Mouse (Mus musculus) thymus, postnatal 14 days (tissue): Measurements from ENCODE around the gene Tll1.
"Not testable (repeated sequence)": the region's sequence is repeated elsewhere in the genome, so short reads cannot be mapped to it uniquely, and the experiment has no call there.

Experiments
- DNase-seq: peaks from one replicate; pipeline ENCODE4 v3.0.0; 2021

Tll1 gene

GRCm38 (mm10) chr8:64048556-64048955 is 157.5 kb downstream of the Tll1 start:
- no peak for DNase-seq

- DNase-seq: no peak
Measured at GRCm38 (mm10) chr8:64047963-64048505, 158.0 kb downstream of the Tll1 start.

- DNase-seq: no peak
Measured at GRCm38 (mm10) chr8:64041303-64041884, 164.7 kb downstream of the Tll1 start.

DNA sequence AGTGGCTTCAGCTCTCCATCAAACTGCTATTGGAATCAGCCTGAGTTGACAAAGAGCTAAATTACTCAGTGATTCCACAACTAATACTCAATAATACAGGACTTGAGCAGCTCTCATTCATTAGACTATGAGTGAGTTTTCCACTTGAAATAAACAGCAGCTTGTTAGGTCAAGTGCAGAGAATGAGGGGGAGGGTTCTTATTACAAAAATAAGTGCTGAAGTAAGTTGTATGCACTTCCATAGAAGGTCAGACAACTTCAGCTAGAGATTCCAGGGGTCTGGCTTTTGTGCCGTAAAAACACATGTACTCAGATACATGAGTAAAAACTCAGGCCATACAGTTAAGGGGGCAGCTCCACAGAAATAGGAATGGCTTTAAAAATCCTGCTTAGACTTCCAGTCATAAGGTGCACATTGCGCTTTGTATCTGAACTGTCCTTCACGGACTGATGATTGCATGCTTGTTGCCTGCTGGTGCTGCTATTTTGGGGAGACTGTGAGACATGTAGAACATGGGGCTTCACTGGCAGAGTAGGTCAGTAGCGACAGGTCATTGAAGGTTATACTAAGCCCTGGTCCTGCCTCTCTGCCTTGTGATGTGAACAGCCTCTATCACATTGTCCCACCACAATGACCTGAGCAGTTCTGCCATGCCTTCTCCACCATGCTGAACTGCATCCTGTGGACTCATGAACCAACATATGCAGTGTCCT is 175.2 kb downstream of the Tll1 start:
- no peak for DNase-seq

GRCm38 (mm10) chr8:64030081-64030480 is 176.0 kb downstream of the Tll1 start:
- DNase-seq: no peak

DNA sequence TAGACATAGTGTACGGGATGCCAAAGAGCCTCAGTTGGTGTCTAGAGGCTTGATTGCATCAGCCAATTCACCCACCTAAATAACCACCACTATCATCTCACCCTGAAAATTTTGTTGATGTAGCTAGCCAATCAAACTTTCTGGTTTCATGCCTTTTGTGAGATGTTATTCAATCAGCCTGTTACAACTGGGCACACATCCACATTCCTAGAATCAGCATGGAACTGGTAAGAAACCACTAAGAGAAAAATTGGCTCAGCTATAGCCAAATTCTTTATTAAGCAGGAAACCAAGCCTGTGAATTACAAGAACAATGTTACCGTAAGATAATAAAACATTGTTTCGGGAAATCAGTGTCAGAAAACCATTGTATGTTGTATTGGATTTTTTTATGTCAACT is 176.5 kb downstream of the Tll1 start:
- DNase-seq: no peak

DNA sequence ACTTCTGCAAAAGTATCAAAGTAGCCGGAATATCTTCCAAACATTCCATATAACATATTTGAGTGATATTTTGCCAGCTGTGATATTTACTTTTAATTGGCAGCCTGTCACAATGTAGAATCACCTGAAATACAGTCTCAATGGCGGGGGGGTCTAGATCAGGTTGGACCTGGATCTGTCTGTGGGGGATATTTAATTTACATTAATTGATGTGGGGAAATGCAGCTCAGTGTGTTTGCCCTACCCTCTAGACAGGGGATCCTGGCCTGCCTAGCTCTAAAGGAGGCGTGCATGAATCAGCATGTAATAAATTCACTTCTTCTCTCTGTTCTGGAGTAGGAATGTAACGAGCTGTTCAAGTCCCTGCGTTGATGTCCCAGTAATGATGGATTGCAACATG is 181.7 kb downstream of the Tll1 start:
- DNase-seq: no peak

GRCm38 (mm10) chr8:64023579-64023978 is 182.5 kb downstream of the Tll1 start:
- DNase-seq: no peak

DNA sequence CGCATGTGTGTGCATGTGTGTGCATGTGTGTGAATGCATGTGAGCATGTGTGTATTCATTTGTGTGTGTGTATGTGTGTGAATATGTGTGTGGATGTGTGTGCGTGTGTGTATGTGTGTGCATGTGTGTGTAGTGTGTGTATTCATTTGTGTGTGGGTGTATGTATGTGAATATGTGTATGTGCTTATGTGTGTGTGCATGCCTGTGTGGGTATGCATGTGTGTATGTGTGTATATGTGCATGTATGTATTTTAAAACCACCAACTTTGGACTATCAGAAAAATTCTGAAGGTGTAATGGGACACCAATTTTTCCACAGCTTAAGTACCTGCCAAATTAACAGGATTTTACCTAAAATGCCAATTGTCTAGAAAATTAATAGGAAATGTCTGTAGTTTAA is 183.0 kb downstream of the Tll1 start:
- no peak for DNase-seq

- DNase-seq: not testable (repeated sequence)
Measured at GRCm38 (mm10) chr8:63970612-63971391, 235.3 kb downstream of the Tll1 start.
